Mouse (Mus musculus): ENCODE measurements around the gene 1500015O10Rik. TPM values are rescaled to one million over a fixed set of nuclear protein-coding genes. Genes with fewer than 3 reads are reported as not detected.

The 1500015O10Rik gene
- 1 to 10 TPM; 4.8 to 9.1 TPM for total RNA-seq (2021)
- long read RNA-seq, experiment 1, transcript 1500015O10Rik-201 (4 exons, 902 nt), result major isoform, 22 of 121 reads
- long read RNA-seq, experiment 1, partial matches to known transcripts, result 98 of 121 reads
- long read RNA-seq, experiment 1, other reads (novel, unspliced or antisense), result 1 of 121 reads
- long read RNA-seq, experiment 2, transcript 1500015O10Rik-201 (4 exons, 902 nt), result major isoform, 43 of 238 reads
- long read RNA-seq, experiment 2, partial matches to known transcripts, result 194 of 238 reads
- long read RNA-seq, experiment 2, other reads (novel, unspliced or antisense), result 1 of 238 reads

DNA sequence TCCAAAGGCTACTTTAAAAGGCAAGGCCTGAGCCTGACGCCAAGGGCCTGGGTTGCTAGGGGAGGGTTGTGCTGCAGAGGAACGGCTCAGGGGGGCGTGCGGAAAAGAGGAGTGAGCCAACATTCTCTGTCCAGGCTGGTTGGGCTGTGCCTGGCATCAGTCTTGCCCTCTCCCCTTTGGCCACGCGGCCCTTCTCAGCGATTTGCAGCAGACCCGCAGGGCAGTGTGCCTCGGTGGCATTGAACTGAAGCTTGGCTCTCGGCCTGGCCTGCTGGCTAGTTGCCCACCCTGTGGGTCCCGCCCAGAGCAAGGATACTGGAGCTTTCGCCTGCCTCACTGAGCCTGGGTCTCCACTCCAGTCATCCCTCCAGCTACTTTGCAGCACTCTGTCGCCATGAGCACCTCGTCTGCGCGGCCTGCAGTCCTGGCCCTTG is at the start of gene 1500015O10Rik:
Gene 1500015O10Rik, plus strand, starts transcription at position 112 of the 434 bp plus-strand sequence.
- peak; percentile 59 for DNase-seq

DNA sequence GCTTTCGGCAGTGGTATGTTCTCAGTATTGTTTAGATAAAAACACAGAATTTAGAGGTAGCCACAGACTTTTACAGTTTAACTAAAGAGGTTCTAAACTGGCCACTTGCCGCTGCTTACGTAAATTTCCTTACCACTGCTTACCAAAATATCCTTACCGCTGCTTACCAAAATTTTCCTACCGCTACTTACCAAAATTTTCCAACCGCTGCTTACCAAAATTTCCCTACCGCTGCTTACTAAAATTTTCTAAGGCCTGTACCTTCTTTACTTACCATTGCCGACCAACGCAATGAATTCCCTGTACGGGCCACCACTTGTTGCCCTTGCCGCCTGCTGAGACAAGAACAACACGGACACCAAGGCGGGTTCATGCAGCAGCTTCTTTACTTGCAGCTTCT is 40.4 kb upstream of the 1500015O10Rik start:
- no peak for DNase-seq

DNA sequence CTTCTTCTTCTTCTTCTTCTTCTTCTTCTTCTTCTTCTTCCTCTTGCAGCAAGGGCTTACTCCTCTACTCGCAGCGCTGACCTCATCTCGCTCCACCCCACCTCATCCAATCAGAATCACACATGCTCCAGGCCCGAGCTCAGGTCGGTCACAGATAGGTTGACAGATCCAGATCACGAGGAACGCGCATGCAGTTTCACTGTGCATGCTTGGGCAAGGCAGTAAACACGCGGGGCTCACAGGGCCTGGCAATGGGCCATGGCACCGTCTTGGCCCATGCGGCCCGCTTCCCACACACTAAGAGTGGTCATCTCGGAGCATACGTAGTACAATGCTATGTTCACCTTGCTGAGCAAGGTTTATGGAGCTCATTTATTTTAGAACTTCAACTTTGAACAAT is 39.9 kb upstream of the 1500015O10Rik start:
- DNase-seq, result no peak

DNA sequence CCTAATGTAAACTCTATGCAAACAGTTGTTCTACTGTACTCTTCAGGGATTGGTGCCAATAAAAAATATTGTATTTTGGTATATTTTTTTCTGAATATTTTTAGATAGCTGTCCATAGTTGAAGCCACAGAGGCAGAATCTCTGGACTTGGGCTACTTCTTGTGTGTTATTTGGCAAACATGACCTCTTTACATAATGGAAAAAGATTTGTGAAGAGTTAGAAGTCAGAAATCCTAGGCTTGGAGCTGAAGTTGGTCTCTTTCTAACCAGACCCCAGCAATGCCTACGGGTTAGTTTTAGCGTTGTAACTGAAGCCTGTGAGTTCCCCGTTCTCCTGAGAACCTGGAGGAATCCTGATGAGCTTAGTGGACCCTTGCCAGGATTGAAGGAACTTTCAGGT is 36.3 kb upstream of the 1500015O10Rik start:
- no peak for DNase-seq

- DNase-seq, result peak; percentile 91
These were observed 35.4 kb upstream of the 1500015O10Rik start for GRCm38 (mm10) chr1:43694851-43695545.

- DNase-seq, result peak; percentile 52
These were observed 31.8 kb upstream of the 1500015O10Rik start for GRCm38 (mm10) chr1:43698577-43699000.

GRCm38 (mm10) chr1:43714841-43715240 is 15.6 kb upstream of the 1500015O10Rik start:
- DNase-seq, result no peak

DNA sequence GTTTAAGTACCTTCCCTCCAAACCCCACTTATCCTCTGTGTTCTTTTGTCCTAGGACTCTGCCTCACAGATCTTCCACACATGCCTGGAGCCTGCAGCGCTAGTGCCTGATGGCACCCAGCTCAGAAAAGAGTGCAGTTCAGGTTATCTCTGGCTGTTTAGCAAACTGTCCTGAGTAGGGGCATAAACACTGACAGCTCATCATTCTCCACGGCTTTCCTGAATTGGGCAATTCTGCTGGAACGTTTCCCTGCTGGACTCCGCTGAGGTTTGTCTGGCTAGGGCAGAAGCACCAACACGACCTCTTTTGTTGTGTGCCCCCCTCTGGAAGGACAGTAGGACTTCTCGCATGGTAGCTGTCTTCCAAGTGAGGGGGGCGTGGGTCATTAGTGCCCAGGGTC is 12.4 kb upstream of the 1500015O10Rik start:
- DNase-seq, result no peak

DNA sequence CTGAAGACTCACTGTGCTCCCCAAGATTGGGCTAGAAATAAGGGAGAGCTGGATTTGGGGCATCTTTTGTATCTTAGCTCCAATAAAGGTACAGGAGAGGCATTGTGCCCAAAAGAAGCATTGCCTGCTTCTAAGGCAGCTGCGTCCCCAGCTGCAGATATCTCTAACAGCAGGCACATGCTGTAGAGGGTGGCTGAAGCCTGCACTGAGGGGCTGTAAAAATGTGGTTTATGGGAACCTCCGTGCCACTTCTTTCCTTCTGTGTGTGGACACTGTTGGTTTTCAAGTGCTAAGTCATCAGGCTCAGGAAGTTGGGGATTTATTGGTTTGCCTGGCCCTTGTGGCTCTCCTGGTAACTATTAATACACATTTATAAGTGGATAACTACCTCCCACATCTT is 11.6 kb upstream of the 1500015O10Rik start:
- DNase-seq, result no peak

DNA sequence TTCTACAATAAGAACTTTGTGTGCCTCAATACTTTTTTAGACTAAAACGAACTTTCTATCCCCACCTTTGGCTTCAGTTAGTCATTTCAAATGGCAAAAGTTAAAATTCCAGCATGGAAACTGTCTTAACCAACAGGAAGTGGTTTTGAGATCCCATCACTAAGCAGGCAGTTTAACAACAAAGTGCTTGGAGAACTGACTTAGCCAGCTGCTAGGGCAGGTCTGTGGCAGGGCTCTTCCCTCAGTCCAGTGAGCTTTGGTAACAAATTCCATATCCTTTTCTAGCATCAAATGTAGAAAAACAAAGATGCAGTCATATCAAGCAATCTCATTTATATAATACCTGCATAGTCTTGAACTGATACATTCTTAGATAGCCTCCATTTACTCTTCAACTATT is 7.9 kb upstream of the 1500015O10Rik start:
- DNase-seq, result no peak

DNA sequence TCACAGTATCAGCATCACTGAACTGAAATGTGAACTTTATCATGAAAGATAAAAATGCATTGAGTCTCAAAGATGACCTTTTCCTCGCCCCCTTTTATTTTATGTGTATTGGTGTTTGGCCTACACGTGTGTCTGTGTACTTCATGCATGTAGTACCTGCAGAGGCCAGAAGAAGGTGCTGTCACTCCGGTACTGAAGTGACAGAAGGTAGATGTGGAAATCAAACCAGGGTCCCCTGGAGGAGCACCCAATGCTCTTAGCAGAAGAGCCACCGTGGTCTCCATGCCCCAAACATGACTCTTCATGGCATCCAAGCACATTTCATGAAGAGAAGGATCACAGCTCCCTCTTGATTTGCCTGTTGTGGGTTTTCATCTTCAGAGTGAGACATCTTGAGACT is 1.7 kb downstream of the 1500015O10Rik start:
- no peak for DNase-seq

DNA sequence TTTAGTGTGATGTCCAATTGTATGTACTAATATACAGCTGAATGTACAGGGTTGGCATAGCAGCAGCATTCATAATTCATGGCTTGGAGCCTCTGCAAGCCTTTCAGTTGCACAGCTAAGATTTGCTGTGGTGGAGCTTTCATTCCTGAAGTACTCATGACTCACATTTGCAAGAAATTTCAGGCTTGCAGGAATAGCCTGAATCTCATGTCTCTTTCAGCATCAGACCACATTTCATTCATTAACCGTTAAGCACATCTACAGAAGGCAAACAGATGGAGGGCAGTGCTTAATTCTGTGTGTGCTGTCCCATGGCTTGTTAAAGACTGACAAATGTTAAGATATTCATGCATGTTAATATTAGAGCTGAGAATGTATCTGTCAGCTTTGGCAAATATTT is 2.3 kb downstream of the 1500015O10Rik start:
- DNase-seq, result no peak

- no peak for DNase-seq
These were observed 7.6 kb downstream of the 1500015O10Rik start for GRCm38 (mm10) chr1:43737812-43738518.

DNA sequence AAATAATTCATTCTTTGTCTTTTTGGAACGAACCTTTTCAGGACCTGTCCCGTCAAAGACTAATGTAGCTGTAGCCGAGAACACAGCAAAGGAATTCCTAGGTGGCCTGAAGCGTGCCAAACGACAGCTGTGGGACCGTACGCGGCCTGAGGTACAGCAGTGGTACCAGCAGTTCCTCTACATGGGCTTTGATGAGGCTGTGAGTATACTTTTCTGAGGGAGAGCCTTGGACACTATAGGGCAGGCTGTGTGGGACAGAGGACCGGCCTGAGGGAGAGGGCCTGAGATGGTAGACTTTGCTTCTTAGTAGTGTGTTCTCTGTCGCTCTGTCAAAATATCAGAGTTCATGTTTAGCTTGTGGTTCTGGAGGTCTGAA is 8.1 kb downstream of the 1500015O10Rik start:
- no peak for DNase-seq

GRCm38 (mm10) chr1:43754448-43755312 is 24.3 kb downstream of the 1500015O10Rik start:
- DNase-seq, result no peak

DNA sequence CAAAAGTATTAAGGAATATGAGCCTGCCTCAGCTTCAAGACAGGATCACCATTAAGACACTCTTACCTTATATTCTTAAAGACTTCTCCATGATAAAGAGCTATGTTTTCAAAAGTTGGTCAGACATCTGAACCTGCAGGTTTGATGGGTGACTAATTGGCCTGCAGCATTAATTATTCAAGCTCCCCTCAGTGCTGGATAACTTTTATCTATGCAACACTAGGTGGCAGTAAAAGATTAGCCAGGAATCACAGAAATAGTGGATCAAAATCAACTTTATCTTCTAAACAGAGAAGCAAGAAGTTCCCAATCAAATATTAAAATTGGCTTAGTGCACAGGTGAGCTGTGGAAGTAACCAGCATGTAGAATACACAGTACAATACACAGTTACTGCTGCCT is 29.7 kb downstream of the 1500015O10Rik start:
- no peak for DNase-seq

GRCm38 (mm10) chr1:43764481-43764880 is 34.1 kb downstream of the 1500015O10Rik start:
- DNase-seq, result no peak

GRCm38 (mm10) chr1:43766328-43766727 is 35.9 kb downstream of the 1500015O10Rik start:
- no peak for DNase-seq

DNA sequence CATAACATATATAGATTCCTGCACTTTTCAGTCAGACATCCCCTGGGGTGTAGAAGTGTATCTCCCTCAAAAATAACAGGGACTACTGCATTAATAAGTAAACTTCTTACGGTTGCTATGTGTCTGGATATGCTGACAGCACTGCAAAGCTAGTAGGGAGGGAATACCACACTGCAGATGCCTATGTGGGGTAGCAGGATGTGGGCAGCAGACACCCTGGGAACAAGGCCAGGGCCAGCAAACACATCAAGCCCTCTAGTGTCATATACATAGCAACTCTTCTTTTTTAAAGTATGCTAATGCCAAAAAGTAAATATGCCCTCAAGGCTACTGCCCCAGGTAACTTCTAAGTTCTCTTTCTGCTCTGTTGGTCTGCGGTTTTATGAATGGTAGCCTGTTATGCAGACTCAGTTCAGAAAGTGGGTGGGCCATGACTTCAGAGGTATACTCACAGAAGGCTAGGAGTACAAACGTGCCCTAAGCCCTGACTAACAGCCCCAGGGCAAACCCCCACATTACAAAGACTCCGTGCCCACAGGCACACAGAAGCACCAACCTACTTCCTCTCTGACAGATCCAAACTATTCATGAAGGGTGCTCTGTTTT is 38.1 kb downstream of the 1500015O10Rik start:
- DNase-seq, result no peak

DNA sequence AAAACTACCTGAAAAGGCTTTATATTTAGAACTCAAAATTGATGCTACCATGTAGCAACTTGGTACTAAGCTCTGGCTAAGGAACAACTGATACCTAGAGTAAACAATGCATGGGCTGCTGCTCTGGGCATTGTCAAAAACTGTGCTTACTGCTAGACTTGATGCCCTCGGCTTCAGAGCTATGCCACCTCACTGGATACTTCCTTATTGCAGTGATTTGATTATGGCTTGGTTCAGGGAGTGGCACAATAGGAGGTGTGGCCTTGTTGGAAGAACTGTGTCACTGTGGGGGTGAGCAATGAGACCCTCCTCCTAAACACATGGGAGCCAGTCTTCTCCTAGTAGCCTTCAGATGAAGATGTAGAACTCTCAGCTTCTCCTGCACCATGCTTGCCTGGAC is 38.9 kb downstream of the 1500015O10Rik start:
- no peak for DNase-seq

GRCm38 (mm10) chr1:43770032-43770431 is 39.6 kb downstream of the 1500015O10Rik start:
- no peak for DNase-seq

DNA sequence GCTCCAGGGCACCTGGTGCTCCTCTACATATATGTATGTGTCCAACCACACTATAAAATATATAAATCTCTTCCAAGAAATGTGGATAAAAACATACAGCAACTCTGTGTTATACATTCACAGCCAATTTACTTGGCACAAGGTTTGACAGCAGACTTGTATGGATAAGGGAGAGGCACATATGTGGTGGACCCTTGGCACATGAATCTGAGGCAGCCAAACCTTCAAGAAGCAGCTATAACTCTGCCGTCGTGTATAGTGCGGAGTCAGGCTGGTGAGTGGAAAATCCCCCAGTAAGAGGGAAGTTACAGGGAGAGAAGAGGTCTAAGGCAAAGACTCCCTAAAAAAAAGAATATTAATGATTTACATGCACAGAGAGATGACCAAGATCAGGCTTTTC is 42.3 kb downstream of the 1500015O10Rik start:
- DNase-seq, result no peak

Data from gastrocnemius, postnatal 25 days (tissue).